Mouse (Mus musculus): Measurements from ENCODE around the gene Sgsm3. TPM values are rescaled to one million over a fixed set of nuclear protein-coding genes. Genes with fewer than 3 reads are reported as not detected.

Gene Sgsm3
- polyA plus RNA-seq, 1 experiment from 2014 or later = 57.9 TPM

GRCm38 (mm10) chr15:81041767-81042166 lies 64.2 kb downstream of the Sgsm3 start:
- no peak overlapping the region for H3K9ac ChIP-seq (replicated peaks; ENCODE audit: low read depth, low read length)
- no peak for ATAC-seq (ENCODE audit: low read depth)
- H3K4me1 ChIP-seq (ENCODE audit: control insufficient read depth, insufficient read depth, low read length) = no peaks in the 10 kb centered on the region
- no peak overlapping the region for H3K4me2 ChIP-seq (ENCODE audit: low read depth, low read length)
- H3K27me3 ChIP-seq (ENCODE audit: control insufficient read depth, insufficient read depth, low read length) = no peaks in the 10 kb centered on the region
- H3K27ac ChIP-seq (ENCODE audit: low read depth, low read length) = no peak overlapping the region
- H3K36me3 ChIP-seq (ENCODE audit: control insufficient read depth, insufficient read depth, low read length) = no peaks in the 10 kb centered on the region
- no peaks in the 10 kb centered on the region for H3K9me3 ChIP-seq (ENCODE audit: control insufficient read depth, low read length)
- no peak overlapping the region for H3K4me3 ChIP-seq (ENCODE audit: low read depth, low read length)
- 84% methylated on average over 4 of the region's 4 CpGs for WGBS

DNA sequence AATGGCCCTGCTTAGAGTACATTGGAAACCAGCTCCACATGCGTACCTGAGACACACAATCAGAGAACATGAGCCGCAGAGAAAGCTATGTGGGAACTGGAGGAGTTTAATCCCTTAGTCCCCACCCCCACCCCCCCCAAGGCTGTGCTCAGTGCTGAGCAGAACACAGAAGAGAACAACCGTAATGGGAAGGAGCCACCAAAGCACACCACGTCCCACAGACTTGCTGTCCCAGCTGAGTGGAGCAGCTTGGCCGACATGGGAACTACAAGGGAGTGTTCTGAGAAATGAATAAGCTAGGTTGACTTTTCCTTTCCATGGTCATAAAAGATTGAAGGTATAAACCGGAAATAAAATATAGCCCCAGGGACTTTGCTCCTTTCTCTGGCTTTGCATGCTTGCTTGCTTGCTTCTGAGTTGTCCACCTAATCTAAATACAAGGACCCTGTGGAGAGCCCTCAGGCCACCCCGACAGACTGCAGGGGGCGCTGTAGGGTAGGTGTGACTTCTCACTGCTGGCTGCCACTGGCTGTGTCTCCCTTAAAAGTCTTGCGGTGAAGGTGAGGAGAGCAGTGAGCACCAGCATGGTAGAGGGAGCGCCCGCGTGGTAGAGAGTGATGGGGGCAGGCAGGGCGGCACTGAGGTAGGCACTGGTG lies 64.8 kb downstream of the Sgsm3 start:
- Histone ChIP-seq H3K9me3 (ENCODE audit: control insufficient read depth, low read length) (no peaks in the 10 kb centered on the region), H3K4me1 (ENCODE audit: control insufficient read depth, insufficient read depth, low read length) (no peaks in the 10 kb centered on the region), H3K27me3 (ENCODE audit: control insufficient read depth, insufficient read depth, low read length) (no peaks in the 10 kb centered on the region), H3K9ac (replicated peaks; ENCODE audit: low read depth, low read length) (no peak overlapping the region), H3K27ac (ENCODE audit: low read depth, low read length) (no peak overlapping the region), H3K36me3 (ENCODE audit: control insufficient read depth, insufficient read depth, low read length) (no peaks in the 10 kb centered on the region), H3K4me2 (ENCODE audit: low read depth, low read length) (no peak overlapping the region), H3K4me3 (ENCODE audit: low read depth, low read length) (no peak overlapping the region)
- 73% methylated on average over 13 of the region's 13 CpGs for WGBS
- ATAC-seq (ENCODE audit: low read depth) = no peak

DNA sequence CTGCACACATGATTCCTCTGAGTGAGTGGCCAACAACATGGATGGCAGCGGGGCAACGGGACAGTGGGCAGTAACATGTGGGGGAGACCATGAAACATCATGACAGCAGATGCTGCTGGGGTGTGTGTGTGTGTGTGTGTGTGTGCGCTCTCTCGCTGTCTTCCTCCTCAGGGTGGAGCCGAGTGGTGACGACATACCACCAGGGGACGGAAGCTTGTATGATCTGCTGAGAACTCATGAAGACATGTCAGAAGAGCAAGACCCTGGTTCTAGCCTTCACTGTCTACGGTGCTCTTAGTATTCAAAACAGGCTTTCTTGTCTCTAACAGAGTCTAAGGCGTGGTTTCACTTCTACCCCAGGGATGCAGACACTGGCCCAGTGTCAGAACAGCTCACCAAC lies 66.9 kb downstream of the Sgsm3 start:
- no peaks in the 10 kb centered on the region for H3K27me3 ChIP-seq (ENCODE audit: control insufficient read depth, insufficient read depth, low read length)
- 93% methylated on average over 9 of the region's 9 CpGs for WGBS

DNA sequence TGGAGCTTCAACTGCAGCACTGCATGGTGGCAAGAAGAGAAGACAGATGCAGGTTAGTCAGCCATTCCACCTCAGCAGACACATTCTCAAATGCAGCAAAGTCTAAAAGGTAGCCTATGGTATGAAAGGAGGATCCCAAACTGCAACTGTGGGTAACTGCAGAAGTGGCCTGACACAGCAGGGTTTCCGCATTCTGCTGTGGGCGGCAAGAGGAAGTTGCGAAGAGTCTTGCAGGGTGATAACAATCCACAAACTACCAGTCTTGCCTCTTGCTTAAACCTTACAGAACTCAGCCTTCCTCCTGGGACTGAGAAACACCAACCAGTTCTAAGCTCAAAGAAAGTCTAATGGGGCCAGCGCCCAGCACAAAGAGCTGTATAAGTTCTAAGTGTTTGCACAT lies 67.8 kb downstream of the Sgsm3 start:
- H3K4me2 ChIP-seq (ENCODE audit: low read depth, low read length) = no peak overlapping the region
- ATAC-seq (ENCODE audit: low read depth) = no peak
- no peak overlapping the region for H3K9ac ChIP-seq (replicated peaks; ENCODE audit: low read depth, low read length)

More for the DNA sequence above, 66.9 kb downstream of the Sgsm3 start:
- Histone ChIP-seq H3K4me2 (ENCODE audit: low read depth, low read length) (no peak overlapping the region), H3K9ac (replicated peaks; ENCODE audit: low read depth, low read length) (no peak overlapping the region), H3K4me3 (ENCODE audit: low read depth, low read length) (no peak overlapping the region), H3K36me3 (ENCODE audit: control insufficient read depth, insufficient read depth, low read length) (no peaks in the 10 kb centered on the region), H3K9me3 (ENCODE audit: control insufficient read depth, low read length) (no peaks in the 10 kb centered on the region), H3K4me1 (ENCODE audit: control insufficient read depth, insufficient read depth, low read length) (no peaks in the 10 kb centered on the region), H3K27ac (ENCODE audit: low read depth, low read length) (no peak overlapping the region)
- no peak for ATAC-seq (ENCODE audit: low read depth)

DNA sequence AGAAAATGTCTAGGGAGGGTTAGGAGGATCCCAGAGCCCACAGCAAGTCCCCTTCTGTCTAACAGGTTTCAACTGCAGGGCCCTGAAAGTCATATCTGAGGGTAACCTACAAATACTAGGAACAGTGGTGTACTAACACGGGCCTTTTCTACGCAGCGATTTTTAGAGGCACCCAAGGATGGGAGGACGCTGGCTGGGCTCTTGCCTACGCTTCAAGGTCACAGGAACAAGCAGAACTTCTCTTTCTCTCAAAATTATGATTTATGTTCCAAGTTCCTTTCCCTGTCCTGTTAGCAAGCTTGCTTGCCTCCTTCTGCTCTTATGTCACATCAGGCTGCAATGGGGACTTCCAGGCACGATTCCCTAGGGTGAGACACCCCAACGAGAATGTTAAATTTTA lies 68.5 kb downstream of the Sgsm3 start:
- no peak overlapping the region for H3K4me3 ChIP-seq (ENCODE audit: low read depth, low read length)
- no peak overlapping the region for H3K4me2 ChIP-seq (ENCODE audit: low read depth, low read length)
- no peaks in the 10 kb centered on the region for H3K36me3 ChIP-seq (ENCODE audit: control insufficient read depth, insufficient read depth, low read length)
- no peaks in the 10 kb centered on the region for H3K9me3 ChIP-seq (ENCODE audit: control insufficient read depth, low read length)
- no peak overlapping the region for H3K27ac ChIP-seq (ENCODE audit: low read depth, low read length)
- WGBS = 94% methylated on average over 7 of the region's 7 CpGs
- no peak for ATAC-seq (ENCODE audit: low read depth)
- H3K9ac ChIP-seq (replicated peaks; ENCODE audit: low read depth, low read length) = no peak overlapping the region
- no peaks in the 10 kb centered on the region for H3K27me3 ChIP-seq (ENCODE audit: control insufficient read depth, insufficient read depth, low read length)
- H3K4me1 ChIP-seq (ENCODE audit: control insufficient read depth, insufficient read depth, low read length) = no peaks in the 10 kb centered on the region

More for the DNA sequence above, 67.8 kb downstream of the Sgsm3 start:
- no peaks in the 10 kb centered on the region for H3K27me3 ChIP-seq (ENCODE audit: control insufficient read depth, insufficient read depth, low read length)
- H3K9me3 ChIP-seq (ENCODE audit: control insufficient read depth, low read length) = no peaks in the 10 kb centered on the region
- no peaks in the 10 kb centered on the region for H3K36me3 ChIP-seq (ENCODE audit: control insufficient read depth, insufficient read depth, low read length)
- WGBS = 97% methylated on average over 4 of the region's 4 CpGs
- no peak overlapping the region for H3K4me3 ChIP-seq (ENCODE audit: low read depth, low read length)
- no peaks in the 10 kb centered on the region for H3K4me1 ChIP-seq (ENCODE audit: control insufficient read depth, insufficient read depth, low read length)
- no peak overlapping the region for H3K27ac ChIP-seq (ENCODE audit: low read depth, low read length)

DNA sequence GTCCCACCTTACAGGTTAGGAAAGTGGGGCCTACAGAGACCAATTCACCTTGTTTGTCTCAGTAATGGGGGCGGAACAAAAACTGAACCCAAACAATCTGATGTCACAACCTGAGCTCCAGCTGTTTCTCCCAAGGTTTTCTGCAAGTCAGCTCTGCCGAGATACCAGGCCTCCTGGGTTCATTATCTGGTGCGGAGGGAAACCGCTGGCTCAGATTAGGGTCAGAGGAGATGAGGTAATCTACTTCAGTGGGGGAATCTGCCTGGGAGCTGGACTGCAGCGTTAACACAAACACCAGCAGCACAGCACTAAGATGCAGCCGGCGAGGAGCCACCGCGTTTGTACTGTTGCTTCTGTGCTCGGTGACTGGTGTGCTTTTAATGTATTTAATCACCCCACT lies 69.9 kb downstream of the Sgsm3 start:
- Histone ChIP-seq H3K9ac (replicated peaks; ENCODE audit: low read depth, low read length) (no peak overlapping the region), H3K4me2 (ENCODE audit: low read depth, low read length) (no peak overlapping the region), H3K4me1 (ENCODE audit: control insufficient read depth, insufficient read depth, low read length) (no peaks in the 10 kb centered on the region), H3K27me3 (ENCODE audit: control insufficient read depth, insufficient read depth, low read length) (no peaks in the 10 kb centered on the region), H3K9me3 (ENCODE audit: control insufficient read depth, low read length) (no peaks in the 10 kb centered on the region), H3K4me3 (ENCODE audit: low read depth, low read length) (no peak overlapping the region), H3K36me3 (ENCODE audit: control insufficient read depth, insufficient read depth, low read length) (no peaks in the 10 kb centered on the region), H3K27ac (ENCODE audit: low read depth, low read length) (no peak overlapping the region)
- ATAC-seq (ENCODE audit: low read depth) = no peak
- 55% methylated on average over 10 of the region's 10 CpGs for WGBS

DNA sequence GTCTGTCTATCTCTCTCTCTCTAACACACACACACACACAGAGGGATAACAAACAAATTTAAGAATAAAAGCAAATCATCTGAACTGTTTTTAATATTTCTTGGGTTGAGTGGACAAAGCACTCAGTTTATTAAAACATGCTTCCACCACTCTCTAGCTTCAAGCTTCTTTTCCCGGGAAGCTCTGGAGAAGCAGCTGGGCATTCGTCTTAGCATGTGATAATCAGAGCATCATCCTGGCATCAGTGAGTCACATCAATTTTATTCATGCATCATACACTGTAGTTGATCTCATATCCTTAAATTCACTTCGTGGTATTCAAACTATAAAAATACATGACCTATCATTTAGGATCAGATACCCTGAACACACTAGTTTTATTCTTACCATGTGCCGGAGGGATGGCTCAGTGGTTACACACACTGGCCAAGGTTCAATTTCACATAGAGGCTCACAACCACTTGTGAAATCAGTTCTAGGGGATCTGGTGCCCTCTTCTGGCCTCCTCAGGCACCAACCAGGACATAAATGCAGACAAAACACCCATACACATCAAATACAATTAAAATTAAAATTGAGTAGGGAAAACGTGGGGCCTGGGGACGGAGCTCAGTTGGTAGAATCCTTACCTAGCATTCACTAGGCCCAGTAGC lies 72.0 kb downstream of the Sgsm3 start:
- no peak for ATAC-seq (ENCODE audit: low read depth)
- Histone ChIP-seq H3K27me3 (ENCODE audit: control insufficient read depth, insufficient read depth, low read length) (no peaks in the 10 kb centered on the region), H3K4me2 (ENCODE audit: low read depth, low read length) (no peak overlapping the region), H3K9me3 (ENCODE audit: control insufficient read depth, low read length) (no peaks in the 10 kb centered on the region), H3K4me1 (ENCODE audit: control insufficient read depth, insufficient read depth, low read length) (no peaks in the 10 kb centered on the region), H3K27ac (ENCODE audit: low read depth, low read length) (no peak overlapping the region), H3K36me3 (ENCODE audit: control insufficient read depth, insufficient read depth, low read length) (no peaks in the 10 kb centered on the region), H3K4me3 (ENCODE audit: low read depth, low read length) (no peak overlapping the region), H3K9ac (replicated peaks; ENCODE audit: low read depth, low read length) (no peak overlapping the region)
- WGBS = 76% methylated on average over 6 of the region's 6 CpGs

- no peak for ATAC-seq (ENCODE audit: low read depth)
- Histone ChIP-seq H3K36me3 (ENCODE audit: control insufficient read depth, insufficient read depth, low read length) (no peaks in the 10 kb centered on the region), H3K27ac (ENCODE audit: low read depth, low read length) (no peak overlapping the region), H3K9me3 (ENCODE audit: control insufficient read depth, low read length) (no peaks in the 10 kb centered on the region), H3K27me3 (ENCODE audit: control insufficient read depth, insufficient read depth, low read length) (no peaks in the 10 kb centered on the region), H3K4me3 (ENCODE audit: low read depth, low read length) (no peak overlapping the region), H3K4me1 (ENCODE audit: control insufficient read depth, insufficient read depth, low read length) (no peaks in the 10 kb centered on the region), H3K4me2 (ENCODE audit: low read depth, low read length) (no peak overlapping the region), H3K9ac (replicated peaks; ENCODE audit: low read depth, low read length) (no peak overlapping the region)
- 62% methylated on average over 3 of the region's 3 CpGs for WGBS
Measured at GRCm38 (mm10) chr15:81050488-81050887, 72.9 kb downstream of the Sgsm3 start.

GRCm38 (mm10) chr15:81052491-81052890 lies 74.9 kb downstream of the Sgsm3 start:
- Histone ChIP-seq H3K9ac (replicated peaks; ENCODE audit: low read depth, low read length) (no peak overlapping the region), H3K4me2 (ENCODE audit: low read depth, low read length) (no peak overlapping the region), H3K36me3 (ENCODE audit: control insufficient read depth, insufficient read depth, low read length) (no peaks in the 10 kb centered on the region), H3K4me1 (ENCODE audit: control insufficient read depth, insufficient read depth, low read length) (no peaks in the 10 kb centered on the region), H3K27me3 (ENCODE audit: control insufficient read depth, insufficient read depth, low read length) (no peaks in the 10 kb centered on the region), H3K9me3 (ENCODE audit: control insufficient read depth, low read length) (no peaks in the 10 kb centered on the region), H3K27ac (ENCODE audit: low read depth, low read length) (no peak overlapping the region), H3K4me3 (ENCODE audit: low read depth, low read length) (no peak overlapping the region)
- ATAC-seq (ENCODE audit: low read depth) = no peak
- 98% methylated on average over 5 of the region's 5 CpGs for WGBS

Measured in neural tube, embryonic 14.5 days (tissue).